Mouse (Mus musculus): ENCODE results near the gene Pkd1l2.

The Pkd1l2 gene

DNA sequence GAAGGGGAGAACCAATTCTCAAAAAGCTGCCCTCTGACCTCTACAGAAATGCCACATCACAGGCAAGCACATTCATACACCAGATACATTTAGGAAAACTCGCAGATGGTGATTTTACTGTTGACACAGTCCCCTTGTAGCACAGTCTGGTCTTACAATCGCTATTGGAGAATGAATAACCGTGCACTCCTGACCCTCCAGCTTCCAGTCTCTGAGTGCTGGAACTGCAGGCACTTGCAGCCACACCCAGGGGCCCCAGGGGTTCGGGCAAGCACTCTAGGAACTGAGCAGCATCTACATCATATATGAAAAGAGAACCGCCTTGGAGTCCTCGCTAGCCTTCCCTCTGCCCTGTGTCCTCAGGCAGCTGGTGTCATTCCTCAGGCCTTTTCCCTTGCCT, 50.8 kb downstream of the Pkd1l2 start:
- no peak for DNase-seq

DNA sequence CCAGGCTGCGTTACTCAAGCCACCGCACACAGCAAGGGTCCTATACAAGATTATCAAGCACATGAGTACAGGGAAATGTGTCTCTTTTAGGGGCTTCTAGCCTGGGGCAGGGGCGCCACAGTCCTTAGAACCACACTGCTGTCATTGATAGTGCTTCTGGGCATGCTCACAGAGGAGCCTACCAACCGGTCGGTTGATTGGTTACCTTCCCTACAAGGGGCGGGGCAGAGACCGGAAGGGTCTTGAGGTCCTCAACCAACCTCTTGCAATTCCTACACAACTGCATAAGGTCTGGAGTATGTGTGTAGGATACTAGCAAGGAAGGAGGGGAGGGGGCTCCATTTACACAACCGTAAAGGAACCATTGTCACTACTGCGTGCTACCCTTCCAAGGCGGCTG, 53.6 kb downstream of the Pkd1l2 start:
- DNase-seq = no peak

DNA sequence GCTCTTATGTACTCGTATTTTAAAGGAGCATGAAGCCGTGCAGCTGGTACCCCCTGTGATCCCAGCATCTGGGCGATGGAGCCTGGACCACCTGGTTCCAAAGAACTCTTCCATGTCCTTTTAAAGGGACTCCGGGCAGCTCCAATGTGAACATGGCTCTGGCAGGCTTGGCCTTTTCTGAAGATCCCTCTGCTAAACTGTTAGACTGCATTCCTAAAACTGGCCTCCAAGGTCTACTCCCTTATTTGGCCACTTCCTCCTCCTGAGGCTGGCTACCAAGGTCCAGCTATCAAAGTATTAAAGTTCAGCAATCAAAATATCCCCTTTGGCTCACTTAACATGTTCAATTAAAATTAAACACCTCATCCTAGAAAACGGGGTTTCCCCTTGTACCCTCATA, 54.6 kb downstream of the Pkd1l2 start:
- no peak for DNase-seq

DNA sequence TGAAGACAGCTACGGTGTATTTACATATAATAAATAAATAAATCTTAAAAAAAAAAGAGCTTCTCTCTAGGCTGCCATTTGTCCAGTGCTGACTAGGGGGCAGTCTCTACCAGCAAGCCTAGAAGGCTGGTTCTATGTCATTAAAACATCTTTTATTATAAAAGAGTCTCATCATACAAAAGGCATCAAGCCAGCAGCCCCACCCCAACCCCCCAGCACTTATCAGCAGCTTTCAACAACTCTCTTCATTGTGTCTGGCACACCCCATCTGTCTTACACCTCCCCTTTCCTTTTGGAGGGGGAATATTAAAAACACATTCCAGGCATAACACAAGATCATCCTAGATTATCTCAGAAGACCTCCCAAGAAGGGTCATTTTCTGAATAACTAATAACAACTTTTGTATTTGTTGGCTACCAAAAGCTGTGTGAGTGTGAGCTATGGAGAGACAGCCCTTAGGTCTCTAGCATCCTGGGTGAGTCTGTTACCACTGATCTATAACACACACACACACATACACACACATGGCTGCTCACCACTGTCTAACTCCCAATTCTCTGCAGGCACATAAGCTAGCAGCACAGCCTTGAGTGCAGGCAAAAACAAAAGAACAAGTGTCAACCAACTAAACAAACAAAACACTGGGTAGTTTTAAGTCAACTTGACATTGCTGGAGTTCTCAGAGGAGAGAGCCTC, 59.8 kb downstream of the Pkd1l2 start:
- no peak for DNase-seq

DNA sequence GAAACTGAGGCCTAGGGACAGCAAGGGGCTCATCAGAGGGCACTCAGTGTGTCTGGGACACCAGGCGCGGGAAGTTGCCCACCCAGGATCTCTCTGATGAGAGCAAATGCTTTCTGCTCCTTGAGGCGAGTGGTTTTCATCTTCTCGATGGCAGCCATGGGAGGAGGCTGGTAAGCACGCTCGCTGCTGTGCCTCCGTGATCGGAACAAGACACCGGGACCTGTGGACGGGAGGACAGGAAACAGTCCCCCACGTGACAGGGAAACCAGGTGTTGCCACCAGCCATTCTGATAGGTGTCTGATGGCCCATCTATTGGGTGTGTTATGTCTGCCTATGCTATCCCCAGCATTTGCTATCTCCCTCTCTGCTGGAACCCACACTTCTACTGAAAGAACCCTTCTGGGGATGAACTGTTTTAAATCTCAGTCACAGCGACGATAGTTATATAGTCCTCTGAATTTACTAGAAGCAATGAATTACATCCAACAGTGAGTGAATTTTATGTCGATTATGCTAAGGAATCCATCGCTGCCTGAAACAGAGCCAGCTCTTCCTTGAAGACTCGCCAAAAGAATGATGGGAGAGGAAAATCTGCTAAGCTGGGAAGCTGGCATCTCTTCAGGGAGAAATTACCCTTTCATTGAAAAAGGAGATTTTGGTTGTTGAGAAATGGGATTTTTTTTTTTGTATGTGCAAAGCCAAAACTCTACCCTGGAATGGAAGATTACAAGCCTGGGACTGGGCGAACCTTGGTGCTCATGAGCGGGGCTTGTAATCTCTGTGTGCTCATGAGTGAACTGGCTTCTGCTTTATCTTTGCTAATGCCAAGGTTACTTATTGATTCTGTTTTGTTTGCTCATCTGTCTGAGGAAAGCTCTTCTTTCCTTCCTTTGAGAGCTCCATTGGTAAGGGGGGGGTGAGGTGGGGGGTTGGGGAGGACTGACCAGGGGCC, 62.6 kb downstream of the Pkd1l2 start:
- DNase-seq = no peak

DNA sequence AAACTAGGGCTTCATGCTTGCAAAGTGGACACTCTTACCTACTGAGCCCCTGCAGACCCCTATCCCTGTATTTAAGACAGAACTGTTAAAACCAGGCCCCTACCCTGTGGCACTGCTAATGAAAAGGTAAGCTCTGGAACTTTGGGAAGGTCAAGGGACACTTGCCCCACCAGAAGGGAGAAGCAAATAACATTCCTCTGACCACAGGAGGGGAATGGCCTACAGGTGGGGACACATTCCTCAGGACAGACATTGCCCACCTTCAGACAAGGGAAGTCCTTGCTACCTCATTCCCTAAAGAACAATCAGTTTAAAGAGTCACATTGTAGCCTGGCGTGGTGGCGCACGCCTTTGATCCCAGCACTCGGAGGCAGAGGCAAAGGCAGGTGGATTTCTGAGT, 64.4 kb downstream of the Pkd1l2 start:
- no peak for DNase-seq

DNA sequence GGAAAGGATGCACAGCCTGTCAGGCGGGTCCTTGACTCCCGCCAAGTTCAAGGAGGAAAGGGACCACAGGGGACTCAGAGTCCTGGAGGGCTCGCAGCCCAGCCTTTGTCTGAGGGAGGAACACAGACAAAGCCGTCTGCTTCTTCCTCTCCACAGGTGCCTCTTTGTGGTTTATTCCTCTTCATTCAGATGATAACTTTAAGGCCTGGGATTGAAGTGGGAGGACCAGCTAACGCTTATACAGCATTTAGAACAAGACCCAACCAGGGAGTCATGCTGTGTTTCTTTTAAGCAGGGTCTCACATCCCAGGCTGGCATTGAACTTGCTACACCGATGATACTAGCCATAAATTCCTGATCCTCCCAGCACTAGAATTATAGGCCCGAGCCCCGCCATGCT, 65.2 kb downstream of the Pkd1l2 start:
- DNase-seq = no peak

DNA sequence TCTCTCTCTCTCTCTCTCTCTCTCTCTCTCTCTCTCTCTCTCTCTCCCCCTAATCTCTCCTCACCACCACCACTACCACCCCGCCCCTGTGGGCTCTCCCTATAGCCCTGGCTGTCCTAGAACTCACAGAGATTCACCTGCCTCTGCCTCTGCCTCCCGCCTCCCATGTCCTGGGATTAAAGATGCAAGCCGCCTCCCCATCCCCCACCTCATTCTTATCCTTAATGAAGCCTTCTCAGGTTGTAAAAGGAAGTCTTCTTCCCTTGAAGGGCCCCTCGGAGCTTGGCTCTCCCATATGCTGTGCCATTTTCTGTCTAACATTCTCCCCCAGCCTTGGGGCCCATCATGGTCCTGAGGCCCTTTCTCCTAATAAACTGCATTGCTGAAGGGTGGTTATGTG, 66.6 kb downstream of the Pkd1l2 start:
- no peak for DNase-seq

DNA sequence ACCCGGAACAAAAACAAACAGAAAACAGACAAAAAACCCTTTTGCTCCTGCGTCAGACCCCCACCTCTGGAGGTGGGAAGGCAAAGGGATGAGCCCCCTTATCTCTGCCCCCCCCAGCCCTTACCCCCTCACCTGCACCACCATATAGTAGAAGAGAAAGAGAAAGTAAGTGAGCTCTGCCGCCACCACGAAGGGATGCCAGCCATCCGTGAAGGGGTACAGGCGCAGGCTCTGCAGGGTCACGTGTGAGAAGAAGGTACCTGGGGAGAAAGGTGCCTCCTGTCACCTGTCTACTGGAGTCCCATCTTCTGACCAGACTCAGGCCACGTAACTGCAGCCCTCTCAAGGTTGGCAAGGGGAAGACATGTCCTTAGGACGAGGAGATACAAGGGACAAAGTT, 70.9 kb downstream of the Pkd1l2 start:
- DNase-seq = no peak

DNA sequence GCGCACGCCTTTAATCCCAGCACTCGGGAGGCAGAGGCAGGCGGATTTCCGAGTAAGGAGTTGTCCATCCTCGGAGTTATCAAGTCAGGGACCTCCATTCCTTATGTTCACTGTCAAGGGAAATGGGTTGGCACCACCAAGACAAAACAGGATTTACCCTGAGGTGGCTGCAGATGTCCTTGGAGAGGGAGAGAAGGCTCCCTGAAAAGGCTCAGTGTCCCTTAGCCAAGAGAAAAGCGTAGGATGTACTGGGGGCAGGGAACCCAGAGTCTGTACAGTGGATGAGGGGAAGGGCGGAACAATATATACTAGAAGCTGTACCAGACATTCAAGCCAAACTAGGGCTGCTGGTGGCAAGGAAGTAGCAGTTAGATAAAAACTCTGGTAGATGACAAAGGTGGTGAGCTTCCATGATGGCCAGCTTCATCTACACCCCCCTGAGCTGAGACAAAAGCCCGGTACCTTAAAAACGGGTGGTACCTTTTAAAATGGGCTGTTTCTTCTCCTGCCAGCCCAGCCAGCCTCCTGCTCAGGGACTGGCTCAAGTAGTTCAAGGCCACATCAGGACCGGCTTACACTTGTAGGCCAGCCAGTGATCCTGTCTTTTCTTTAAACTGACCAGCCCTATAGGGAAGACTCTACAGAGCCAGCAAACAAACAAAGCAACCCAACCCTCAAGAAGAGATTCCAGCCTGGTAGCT, 88.1 kb downstream of the Pkd1l2 start:
- no peak for DNase-seq

DNA sequence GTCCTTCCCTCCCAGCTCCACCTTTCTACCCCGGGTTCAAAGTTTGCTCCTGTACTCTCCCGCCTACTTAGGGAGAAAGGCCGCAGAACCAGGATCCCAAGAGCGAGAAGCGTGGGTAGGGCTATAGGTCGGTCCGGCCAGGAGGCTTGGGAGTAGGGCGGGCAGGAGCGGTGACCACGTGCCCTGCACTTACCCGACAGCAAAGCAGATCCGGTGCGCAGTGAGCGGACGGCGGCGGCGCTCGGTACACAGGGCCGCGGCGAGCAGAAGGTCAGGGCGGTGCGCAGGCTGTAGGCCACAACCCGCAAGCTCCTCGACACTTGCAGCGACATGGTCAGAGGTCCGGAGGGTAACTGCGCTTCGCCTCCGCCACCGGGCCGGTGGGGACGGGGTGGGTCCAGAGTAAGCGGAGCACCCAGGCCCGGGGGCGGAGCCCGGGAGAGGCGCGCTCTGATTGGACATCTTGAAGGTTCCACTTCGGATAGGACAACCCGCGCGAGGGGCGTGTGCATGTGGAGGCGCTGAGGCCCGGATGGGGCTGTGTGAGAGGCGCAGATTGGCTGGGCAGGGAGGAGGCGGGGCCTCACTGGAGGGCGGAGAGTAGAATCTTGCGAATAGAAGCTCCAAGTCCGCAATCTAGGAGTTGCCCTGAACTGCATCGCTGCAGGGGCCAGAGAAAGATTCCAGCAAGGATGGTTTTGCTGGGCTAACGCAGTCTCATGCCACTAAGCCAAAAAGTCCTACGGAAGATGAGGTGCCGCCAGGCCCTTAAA, 89.0 kb downstream of the Pkd1l2 start, which contains the start of gene Gcsh:
Gene Gcsh (minus strand): TSS at position 443 of the 773 bp plus-strand sequence.
- DNase-seq = peak; percentile 97

DNA sequence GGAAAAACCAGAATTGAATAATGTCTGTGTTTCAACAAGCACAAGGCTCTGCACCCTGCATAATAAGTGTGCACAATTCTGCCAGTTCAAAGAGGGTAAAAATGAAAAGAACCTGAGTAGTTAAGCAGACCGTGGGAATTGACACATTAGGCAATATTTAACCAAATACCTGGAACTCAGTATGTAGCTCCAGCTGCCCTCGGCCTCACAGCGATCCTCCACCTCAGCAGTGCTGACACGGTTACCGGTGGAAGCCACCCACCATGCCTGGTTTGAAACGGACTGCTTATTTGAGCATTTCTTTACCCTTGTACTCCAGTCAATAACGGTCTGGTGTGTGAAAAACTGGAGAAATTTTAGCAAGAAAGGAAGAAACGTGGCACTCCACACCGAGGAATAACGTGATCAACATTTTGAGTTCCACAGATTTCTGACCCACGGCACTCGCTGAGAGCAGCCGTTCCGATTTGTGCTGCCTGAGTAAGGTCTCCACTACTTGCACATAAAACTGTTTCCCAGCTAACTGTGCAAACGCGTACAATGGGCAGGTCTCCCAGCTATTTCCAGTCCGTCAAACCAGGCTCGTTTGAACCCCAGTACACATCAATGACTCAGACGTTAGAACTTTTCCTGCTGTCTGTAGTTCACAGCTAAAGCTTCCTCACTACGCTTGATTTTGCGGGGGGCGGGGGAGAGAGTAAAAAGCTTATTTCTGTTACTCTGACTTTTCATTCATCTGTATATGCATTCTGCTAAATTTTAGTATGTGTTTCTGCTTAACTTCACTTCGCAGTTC, 89.9 kb downstream of the Pkd1l2 start:
- DNase-seq = peak; percentile 65

DNA sequence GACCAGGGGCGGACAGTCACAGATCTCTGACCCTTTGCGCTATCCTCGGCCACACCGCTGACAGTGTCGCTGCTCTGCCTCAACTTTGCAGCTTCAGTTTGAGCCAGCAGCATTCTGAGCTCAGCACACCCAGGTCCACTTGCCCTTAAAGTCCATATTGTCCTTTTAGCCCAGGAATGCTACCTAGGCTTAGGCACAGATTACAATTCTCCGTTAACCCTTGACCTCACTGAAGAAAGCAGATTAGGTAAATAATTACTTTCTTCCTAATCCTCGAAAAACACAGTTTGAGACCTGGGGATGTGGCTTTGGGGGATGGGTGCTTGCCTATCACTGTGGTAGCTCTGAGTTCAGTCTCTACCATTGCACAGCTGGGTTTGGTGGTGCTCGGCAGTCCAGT, 91.0 kb downstream of the Pkd1l2 start:
- no peak for DNase-seq

DNA sequence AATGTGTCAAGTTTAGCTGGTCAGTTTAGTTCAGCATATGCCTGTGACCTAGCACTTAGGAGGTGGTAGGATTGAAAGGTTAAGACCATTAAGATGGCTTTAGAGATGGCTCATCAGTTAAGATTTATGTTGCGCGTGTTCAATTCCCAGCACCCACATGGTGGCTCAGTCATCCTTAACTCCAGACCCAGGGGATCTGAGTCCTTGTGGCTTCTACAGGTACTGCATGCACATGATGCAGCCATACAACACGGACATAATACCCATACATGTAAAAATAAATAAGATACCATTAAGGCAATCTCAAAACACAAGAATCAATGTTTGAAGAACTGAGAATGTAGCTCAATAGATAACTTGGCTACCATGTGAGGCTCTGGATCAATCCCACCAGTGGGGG, 92.4 kb downstream of the Pkd1l2 start:
- no peak for DNase-seq

DNA sequence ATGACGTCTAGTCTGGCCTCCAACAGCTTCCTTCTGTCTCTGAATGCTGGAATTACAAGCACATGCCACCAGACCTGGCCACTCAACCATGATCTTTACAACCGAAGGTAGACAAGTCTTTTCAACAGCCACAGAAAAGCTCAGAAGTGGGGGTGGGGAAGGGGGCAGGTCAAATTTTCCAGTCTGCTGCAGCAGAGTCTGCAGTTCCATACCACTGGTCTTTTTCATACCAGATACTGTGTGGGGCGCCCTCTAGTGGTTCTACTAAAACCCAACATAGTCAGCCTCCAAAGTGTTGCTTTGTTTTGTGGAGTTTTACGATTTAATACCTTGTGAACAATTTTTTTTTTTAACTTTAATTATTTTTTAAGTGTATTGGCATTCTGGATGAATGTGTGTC, 102.1 kb downstream of the Pkd1l2 start:
- DNase-seq = peak; percentile 77

DNA sequence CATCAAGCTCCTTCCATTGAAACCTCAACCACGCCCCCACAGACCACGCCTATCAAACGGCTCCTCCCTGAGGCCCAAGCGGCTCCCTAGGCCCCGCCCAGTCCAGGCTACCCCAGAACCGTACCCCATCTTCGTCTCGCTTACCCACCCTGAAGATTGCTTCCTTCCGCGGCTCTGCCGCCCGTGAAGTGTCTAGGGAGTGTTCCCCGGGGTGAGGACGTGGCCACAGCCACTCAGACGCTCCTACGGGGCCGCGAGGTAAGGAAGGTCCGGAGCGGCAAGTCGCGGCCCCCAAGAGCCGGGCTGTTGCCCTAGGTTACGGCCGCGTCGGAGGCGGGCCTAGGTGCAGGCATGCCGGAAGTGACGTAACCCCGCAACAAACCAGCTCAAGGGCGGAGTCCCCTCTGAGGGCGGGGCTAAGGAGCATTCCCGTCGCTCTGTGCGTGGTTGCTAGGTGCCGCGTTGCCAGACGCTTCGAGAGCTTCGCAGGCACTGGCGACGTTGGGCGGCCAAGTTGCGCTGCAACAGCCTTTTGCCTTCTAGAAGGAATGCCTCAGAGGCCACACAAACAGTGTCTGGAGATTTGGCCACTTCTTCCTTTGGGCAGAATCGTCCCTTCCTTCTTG, 103.5 kb downstream of the Pkd1l2 start, which contains the start of gene 1700030J22Rik:
Gene 1700030J22Rik (minus strand): TSS at position 329 of the 626 bp plus-strand sequence.
- peak; percentile 99 for DNase-seq

DNA sequence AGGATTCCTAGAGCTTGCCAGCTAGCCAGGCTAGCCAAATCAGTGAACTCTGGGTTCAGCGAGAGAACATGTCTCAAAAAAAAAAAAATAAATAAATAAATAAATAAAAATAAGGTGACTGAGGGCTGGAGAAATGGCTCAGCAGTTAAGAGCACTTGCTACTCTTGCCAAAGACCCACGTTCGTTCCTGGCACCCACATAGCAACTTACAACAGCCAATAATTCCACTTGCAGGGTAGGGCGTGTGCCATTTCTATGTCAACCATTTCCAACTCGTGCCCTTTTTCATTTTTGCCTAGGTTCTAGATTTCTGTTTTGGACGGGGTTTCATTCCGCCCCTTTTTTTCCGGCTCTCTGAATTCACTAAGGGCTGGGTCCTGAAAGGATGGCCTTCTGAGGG, 104.2 kb downstream of the Pkd1l2 start:
- no peak for DNase-seq

DNA sequence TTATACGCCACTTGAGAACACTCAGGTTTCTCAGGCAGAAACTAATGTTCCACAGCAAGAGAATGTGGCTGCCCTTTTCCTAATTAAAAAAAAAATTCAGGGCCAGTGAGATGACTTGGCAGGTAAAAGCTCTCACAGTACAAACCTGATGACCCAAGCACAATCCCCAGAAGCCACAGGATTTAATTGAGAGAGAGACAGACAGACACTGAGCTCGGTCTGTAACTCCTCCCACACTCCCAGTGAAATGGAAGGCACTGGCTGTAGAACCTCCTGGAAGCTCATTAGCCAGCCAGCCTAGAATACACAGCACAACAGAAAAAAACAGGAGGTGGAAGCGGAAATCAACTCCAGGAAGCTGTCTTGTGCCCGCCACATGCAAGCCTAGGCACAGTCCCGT, 106.6 kb downstream of the Pkd1l2 start:
- DNase-seq = no peak

DNA sequence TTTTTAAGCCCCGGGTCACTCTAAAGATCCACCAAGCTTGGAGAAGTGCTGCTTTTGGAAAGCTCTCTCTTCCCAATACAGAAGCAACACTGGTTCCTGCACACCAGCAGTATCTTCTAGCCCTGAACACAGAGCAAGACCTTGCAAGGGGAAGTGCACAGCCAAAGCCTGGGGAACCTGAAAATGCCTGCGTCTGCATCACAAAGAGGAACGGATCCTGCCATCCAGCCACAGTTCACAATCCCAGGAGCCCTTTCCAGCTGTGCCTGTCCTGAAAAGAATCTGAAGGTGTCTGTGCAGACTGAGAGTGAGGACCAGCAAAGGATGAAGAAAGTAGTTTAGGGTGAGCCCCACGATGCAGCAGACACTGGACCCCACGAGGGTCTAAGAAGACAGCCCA, 107.2 kb downstream of the Pkd1l2 start:
- DNase-seq = no peak

DNA sequence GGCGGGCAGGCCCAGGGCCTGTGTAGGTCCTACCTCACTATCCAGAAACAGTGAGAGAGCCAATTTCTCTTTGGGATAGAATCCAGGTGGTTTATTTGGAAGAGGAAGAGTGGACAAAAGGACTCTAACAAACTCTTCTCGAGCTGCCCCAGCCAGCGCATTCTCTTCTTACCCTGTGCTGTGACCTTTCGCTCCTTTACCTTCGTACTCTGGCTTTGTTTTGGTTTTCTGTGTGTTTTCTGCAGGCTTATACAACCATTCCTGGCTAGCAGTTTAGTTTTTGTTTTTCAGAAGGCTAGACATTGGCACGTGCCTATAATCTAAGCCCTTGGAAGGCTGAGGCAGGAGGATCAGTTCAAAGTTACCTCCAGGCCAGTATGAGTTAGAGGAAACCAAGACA, 112.7 kb downstream of the Pkd1l2 start:
- no peak for DNase-seq

DNA sequence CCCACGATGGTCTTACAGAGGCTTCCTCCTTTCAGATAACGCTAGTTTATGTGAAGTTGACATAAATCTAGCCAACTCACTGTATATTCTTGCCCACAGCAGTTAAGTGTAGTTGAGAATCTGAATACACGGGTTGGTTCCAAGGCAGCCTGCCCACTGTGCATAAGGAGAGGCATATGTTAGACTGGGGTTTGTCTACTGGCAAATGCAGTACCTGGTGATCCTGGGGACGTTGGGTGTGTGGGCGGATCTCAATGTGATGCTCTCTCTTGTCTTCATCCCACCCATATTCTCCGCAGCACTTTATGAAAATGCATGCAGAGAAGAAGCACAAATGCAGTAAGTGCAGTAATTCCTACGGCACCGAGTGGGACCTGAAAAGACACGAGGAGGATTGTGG, 127.8 kb downstream of the Pkd1l2 start:
- DNase-seq = no peak
